Mouse (Mus musculus): ENCODE results near the gene Atad1. TPM values are rescaled to one million over a fixed set of nuclear protein-coding genes. Genes with fewer than 3 reads are reported as not detected.

Atad1 gene
- polyA plus RNA-seq, 3 experiments from 2014 or later, result 92.3 to 115 (median 99.8) TPM

Other genes starting within 250 kb of the Atad1 start
- under 1 TPM; 0.30 to 0.39 (median 0.39) TPM for gene Papss2, start 144.0 kb downstream of the Atad1 start, polyA plus RNA-seq (2017; shearing (Covaris generic))
- 10 to 100 TPM; 13.6 to 17.2 (median 16.0) TPM for gene Pten, start 17.7 kb upstream of the Atad1 start, polyA plus RNA-seq (2017; shearing (Covaris generic))

All from inflammation-experienced regulatory T-cells, adult 6 months (primary cell).